Mouse (Mus musculus) liver, embryonic 18 days (tissue): Measurements from ENCODE around the gene Lrrc63. TPM values are rescaled to one million over a fixed set of nuclear protein-coding genes. Genes with fewer than 3 reads are reported as not detected.

Source experiments
- polyA plus RNA-seq: library from polyadenylated mRNA; depleted of rRNA; stranded (reverse); fragments of >200 nt; gene quantifications from 2 replicates; pipeline ENCODE4 v1.2.3, GENCODE M21; 2012; rRNA removed

The Lrrc63 gene
- polyA plus RNA-seq: 0.02 TPM in 1 of 2 replicates, not detected in the other

DNA sequence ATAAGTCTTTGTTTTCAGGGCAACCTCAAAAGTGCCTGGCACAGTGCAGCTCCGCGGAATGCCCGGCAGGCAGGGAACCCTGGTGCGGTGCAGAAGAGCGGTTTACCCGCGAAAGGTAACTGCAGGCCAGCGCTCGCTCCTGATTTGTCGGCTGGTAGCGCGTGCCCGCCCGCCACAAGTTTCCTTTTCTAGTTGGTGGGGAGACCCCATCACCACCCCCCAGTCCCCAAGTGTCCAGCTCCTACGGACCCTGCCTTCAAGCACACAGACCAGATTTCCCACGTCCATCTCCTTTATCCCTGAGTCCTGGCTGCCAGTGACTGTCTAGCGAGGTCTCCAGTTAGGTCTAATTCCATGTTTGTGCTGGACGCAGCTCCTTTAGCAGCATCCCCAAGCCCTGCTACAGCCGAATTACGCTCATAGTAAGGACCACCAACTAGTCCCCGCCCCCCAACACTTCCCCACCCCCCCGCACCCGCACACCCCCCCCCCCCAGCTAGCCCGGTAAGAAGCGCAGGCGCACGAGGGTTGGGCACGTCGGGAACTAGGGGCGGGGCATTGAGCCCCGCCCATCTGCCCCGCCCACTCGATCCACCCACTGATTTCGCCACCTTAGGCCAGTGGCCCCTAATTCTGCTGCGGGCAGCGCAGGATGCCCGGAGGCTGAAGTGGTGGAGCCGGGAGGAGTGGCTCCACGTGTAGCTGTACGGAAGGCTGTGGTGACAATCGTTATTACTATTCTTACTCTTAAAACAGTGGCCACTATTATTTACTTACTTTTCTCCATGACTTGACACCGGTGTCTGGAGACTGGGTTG lies at the start of gene Lrrc63, which contains the start of gene Lcp1:
Lrrc63 (minus strand) TSS at position 381 of the 818 bp plus-strand sequence.
Lcp1 (plus strand) TSS at position 601 of the 818 bp plus-strand sequence.

Other genes starting within 250 kb of the Lrrc63 start
- 3.2 and 4.1 TPM in 2 replicates for gene Lrch1, start 183.0 kb downstream of the Lrrc63 start, polyA plus RNA-seq
- 0.59 and 0.80 TPM in 2 replicates for gene Rubcnl, start 114.9 kb downstream of the Lrrc63 start, polyA plus RNA-seq
- 24.1 and 25.4 TPM in 2 replicates for gene Lcp1, start 220 bp upstream of the Lrrc63 start, polyA plus RNA-seq
- gene Cpb2, start 111.4 kb upstream of the Lrrc63 start, polyA plus RNA-seq: 406 and 409 TPM in 2 replicates
- 10.7 and 13.2 TPM in 2 replicates for gene Zc3h13, start 153.5 kb upstream of the Lrrc63 start, polyA plus RNA-seq